Mouse (Mus musculus) CH12.LX (cell line): Measurements from ENCODE around the gene Bms1. TPM values are rescaled to one million over a fixed set of nuclear protein-coding genes. Genes with fewer than 3 reads are reported as not detected.

Source experiments
- DNase-seq: peaks from one replicate; pipeline ENCODE4 v3.0.0-alpha.2; 2013; ENCODE audit errors: extremely low read depth
- H3K27ac ChIP-seq: 2 replicates; pipeline ENCODE4 v1.5.1; 2012; ENCODE audit warnings: low read depth, mild to moderate bottlenecking, control low read depth, moderate library complexity; ENCODE audit not compliant: insufficient read depth
- H3K27me3 ChIP-seq: replicated peaks from 2 replicates; pipeline ENCODE3; 2012; ENCODE audit warnings: inconsistent platforms
- H3K36me3 ChIP-seq, 2 experiments: replicated peaks in 1 of 2; 2 replicates each; pipeline versions ENCODE3 to v1.6.1; 2012; ENCODE audit warnings: inconsistent platforms in 1 of 2, low read length in 1 of 2, mild to moderate bottlenecking in 1 of 2, mixed read lengths in 1 of 2, moderate library complexity in 1 of 2; ENCODE audit not compliant: control insufficient read depth in 1 of 2, insufficient read depth in 1 of 2
- H3K4me1 ChIP-seq, 2 experiments: 2 replicates each; pipeline ENCODE4 v1.6.1; 2012; ENCODE audit warnings: inconsistent platforms in 1 of 2, moderate library complexity in 1 of 2; ENCODE audit not compliant: insufficient read depth in 2 of 2, control insufficient read depth in 1 of 2
- H3K4me2 ChIP-seq: 2 replicates; pipeline ENCODE4 v1.6.1; 2012; ENCODE audit warnings: low read depth, mild to moderate bottlenecking, control low read depth; ENCODE audit not compliant: poor library complexity, insufficient read depth, severe bottlenecking
- H3K4me3 ChIP-seq, 3 experiments: fragments of 150-350 bp in 1 of 3; sonication (generic) in 1 of 3; replicated peaks in 1 of 3; 2 replicates each; pipeline versions ENCODE3 to v1.5.1; 2011 to 2012; ENCODE audit warnings: low read depth in 2 of 3, low read length in 2 of 3, mild to moderate bottlenecking in 2 of 3, moderate library complexity in 2 of 3, control low read depth in 1 of 3, improper control_type of control experiment in 1 of 3, inconsistent platforms in 1 of 3, mixed read lengths in 1 of 3; ENCODE audit not compliant: poor library complexity in 1 of 3
- H3K79me2 ChIP-seq: replicated peaks from 2 replicates; pipeline ENCODE4 v1.6.1; 2012; ENCODE audit warnings: mild to moderate bottlenecking, moderate library complexity; ENCODE audit not compliant: control insufficient read depth, poor library complexity, insufficient read depth, severe bottlenecking; ENCODE audit errors: extremely low read depth
- H3K9ac ChIP-seq: 2 replicates; pipeline ENCODE4 v1.6.1; 2012; ENCODE audit warnings: low read depth, mild to moderate bottlenecking, control low read depth, moderate library complexity; ENCODE audit not compliant: insufficient read depth
- H3K9me3 ChIP-seq: replicated peaks from 2 replicates; pipeline ENCODE3; 2012; ENCODE audit warnings: low read length, inconsistent platforms, mixed read lengths
- CHD1 ChIP-seq: IDR thresholded peaks from 2 replicates; pipeline ENCODE4 v1.6.1; 2012; ENCODE audit warnings: low read depth, low read length, improper control_type of control experiment, inconsistent platforms
- ELF1 ChIP-seq: IDR thresholded peaks from 2 replicates; pipeline ENCODE4 v1.6.1; 2014; ENCODE audit warnings: low read depth, mild to moderate bottlenecking, inconsistent platforms, low read length, improper control_type of control experiment
- ETS1 ChIP-seq: conservative IDR thresholded peaks from 2 replicates; pipeline ENCODE4 v1.6.1; 2012; ENCODE audit warnings: low read depth, mild to moderate bottlenecking, inconsistent platforms, low read length, improper control_type of control experiment, moderate library complexity
- GABPA ChIP-seq: IDR thresholded peaks from 2 replicates; pipeline ENCODE4 v1.6.1; 2012; ENCODE audit warnings: low read depth, low read length, improper control_type of control experiment, inconsistent platforms; ENCODE audit not compliant: insufficient replicate concordance
- IRF4 ChIP-seq: IDR thresholded peaks from 2 replicates; pipeline ENCODE4 v1.6.1; 2014; ENCODE audit warnings: low read depth, mild to moderate bottlenecking, inconsistent platforms, low read length, improper control_type of control experiment
- JUN ChIP-seq: IDR thresholded peaks from 2 replicates; pipeline ENCODE4 v1.6.1; 2011; ENCODE audit warnings: low read depth, mild to moderate bottlenecking, low read length, improper control_type of control experiment, moderate library complexity; ENCODE audit not compliant: insufficient read depth
- JUND ChIP-seq: conservative IDR thresholded peaks from 2 replicates; pipeline ENCODE4 v1.6.1; 2011; ENCODE audit warnings: low read depth, low read length, improper control_type of control experiment
- MAFK ChIP-seq: IDR thresholded peaks from 2 replicates; pipeline ENCODE4 v1.6.1; 2011; ENCODE audit warnings: low read length, improper control_type of control experiment; ENCODE audit not compliant: insufficient replicate concordance
- MAX ChIP-seq: IDR thresholded peaks from 2 replicates; pipeline ENCODE4 v1.6.1; 2011; ENCODE audit warnings: low read length, improper control_type of control experiment
- MAZ ChIP-seq: IDR thresholded peaks from 2 replicates; pipeline ENCODE4 v1.6.1; 2012; ENCODE audit warnings: low read depth, mild to moderate bottlenecking, inconsistent platforms, low read length, improper control_type of control experiment, moderate library complexity
- MEF2A ChIP-seq: IDR thresholded peaks from 2 replicates; pipeline ENCODE4 v1.6.1; 2014; ENCODE audit warnings: low read depth, mild to moderate bottlenecking, inconsistent platforms, low read length, improper control_type of control experiment, borderline replicate concordance
- MYC ChIP-seq: IDR thresholded peaks from 2 replicates; pipeline ENCODE4 v1.6.1; 2011; ENCODE audit warnings: low read depth, mild to moderate bottlenecking, improper control_type of control experiment, low read length
- NRF1 ChIP-seq: IDR thresholded peaks from 2 replicates; pipeline ENCODE4 v1.6.1; 2014; ENCODE audit warnings: low read depth, mild to moderate bottlenecking, inconsistent platforms, low read length, improper control_type of control experiment, moderate library complexity
- POLR2A ChIP-seq: IDR thresholded peaks from 2 replicates; pipeline ENCODE4 v1.6.1; 2011; ENCODE audit warnings: low read depth, mild to moderate bottlenecking, improper control_type of control experiment, low read length
- POLR2AphosphoS2 ChIP-seq: IDR thresholded peaks from 2 replicates; pipeline ENCODE4 v1.6.1; 2011; ENCODE audit warnings: low read depth, low read length, improper control_type of control experiment
- RAD21 ChIP-seq: IDR thresholded peaks from 2 replicates; pipeline ENCODE4 v1.6.1; 2011; ENCODE audit warnings: low read depth, mild to moderate bottlenecking, low read length, improper control_type of control experiment, moderate library complexity
- RCOR1 ChIP-seq: conservative IDR thresholded peaks from 2 replicates; pipeline ENCODE4 v1.6.1; 2012; ENCODE audit warnings: low read depth, mild to moderate bottlenecking, inconsistent platforms, low read length, improper control_type of control experiment
- SMC3 ChIP-seq: IDR thresholded peaks from 2 replicates; pipeline ENCODE4 v1.6.1; 2011; ENCODE audit warnings: low read depth, low read length, improper control_type of control experiment
- TCF12 ChIP-seq: IDR thresholded peaks from 2 replicates; pipeline ENCODE4 v1.6.1; 2014; ENCODE audit warnings: low read depth, mild to moderate bottlenecking, inconsistent platforms, low read length, improper control_type of control experiment
- USF1 ChIP-seq: IDR thresholded peaks from 2 replicates; pipeline ENCODE4 v1.6.1; 2014; ENCODE audit warnings: low read depth, mild to moderate bottlenecking, inconsistent platforms, low read length, improper control_type of control experiment
- ZKSCAN1 ChIP-seq: IDR thresholded peaks from 2 replicates; pipeline ENCODE4 v1.6.1; 2012; ENCODE audit warnings: low read depth, inconsistent platforms, low read length, improper control_type of control experiment, borderline replicate concordance
- ZMIZ1 ChIP-seq: IDR thresholded peaks from 2 replicates; pipeline ENCODE4 v1.6.1; 2012; ENCODE audit warnings: low read depth, mild to moderate bottlenecking, inconsistent platforms, low read length, improper control_type of control experiment
- ZNF384 ChIP-seq: IDR thresholded peaks from 2 replicates; pipeline ENCODE4 v1.6.1; 2012; ENCODE audit warnings: low read depth, low read length, improper control_type of control experiment, inconsistent platforms
- dilution Hi-C: fragments of 300-500 bp; cut with MboI; formaldehyde crosslinking; loops from 2 replicates; pipeline ENCODE4 v1.14.3; 2020; ENCODE audit warnings: low sequenced_read_pairs; ENCODE audit not compliant: extremely low pct_unique_long_range_greater_than_20kb, extremely low pct_ligation_motif_present
- in situ Hi-C: fragments of 300-500 bp; cut with MboI; formaldehyde crosslinking; loops from 3 replicates; pipeline ENCODE4 v1.14.3; 2019; ENCODE audit warnings: low sequenced_read_pairs, low pct_ligation_motif_present, low pct_unique_long_range_greater_than_20kb, mixed read lengths
- polyA plus RNA-seq: library from polyadenylated mRNA; unstranded; fragments of >175 nt; gene quantifications from 2 replicates; pipeline ENCODE4 v1.2.1, GENCODE M21; 2012; ENCODE audit warnings: low read depth; ENCODE audit not compliant: insufficient read length
- total RNA-seq, 2 experiments: library from RNA; depleted of rRNA; stranded (reverse); fragments of 300-350 nt in 1 of 2; fragments of >200 nt in 1 of 2; gene quantifications; 2 replicates each; pipeline ENCODE4 v1.2.3; 2012 to 2014

Gene Bms1
- total and polyA plus RNA-seq, 3 experiments: 40.7 to 108 (median 57.0) TPM

- Histone ChIP-seq H3K27me3 (peaks cover 65% of the 10 kb centered on the region), H3K27ac (no peak overlapping the region), H3K4me2 (no peak overlapping the region), H3K9me3 (peaks cover 3% of the 10 kb centered on the region)
- in situ Hi-C loops: no loop called here
- no peak for TF ChIP-seq MAX
- TF ChIP-seq ZMIZ1: no peak
- no peak for TF ChIP-seq MEF2A
- TF ChIP-seq ZNF384: no peak
- no peak for TF ChIP-seq MYC
- no peak for TF ChIP-seq JUND
- TF ChIP-seq, all 38 proteins: peak for 0
- Histone ChIP-seq H3K4me3 (no peak overlapping the region), H3K4me1 (no peaks in the 10 kb centered on the region), H3K79me2 (no peaks in the 10 kb centered on the region), H3K36me3 (no peaks in the 10 kb centered on the region), H3K9ac (no peak overlapping the region)
- dilution Hi-C loops: no loop called here
- DNase-seq: no peak
Observed at GRCm38 (mm10) chr6:118367502-118367901, 51.8 kb downstream of the Bms1 start.

- H3K27me3 ChIP-seq: peaks cover 60% of the 10 kb centered on the region
Observed at GRCm38 (mm10) chr6:118366196-118366595, 53.1 kb downstream of the Bms1 start.

DNA sequence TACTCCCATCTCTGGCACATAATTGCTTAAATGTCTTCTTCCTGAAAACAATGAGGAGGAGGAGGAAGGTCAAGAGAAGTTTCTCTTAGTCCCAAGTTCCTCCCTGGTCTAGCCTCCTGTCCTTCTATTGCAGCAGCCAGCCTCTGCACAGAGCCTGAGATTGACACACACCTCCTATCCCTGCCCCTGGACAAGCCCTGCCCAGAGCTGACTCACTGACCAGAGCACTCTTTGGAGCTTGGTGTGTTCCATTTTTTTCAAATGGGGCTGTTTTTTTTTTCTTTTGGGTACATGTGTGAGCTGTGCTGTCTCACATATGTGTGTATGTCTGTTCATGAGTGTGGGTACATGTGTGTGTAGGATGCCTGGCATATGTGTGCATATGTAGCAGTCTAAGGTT is 53.5 kb downstream of the Bms1 start:
- DNase-seq: no peak
- Histone ChIP-seq H3K27me3 (peaks cover 62% of the 10 kb centered on the region), H3K79me2 (no peaks in the 10 kb centered on the region), H3K4me1 (no peaks in the 10 kb centered on the region), H3K9ac (no peak overlapping the region), H3K27ac (no peak overlapping the region), H3K4me3 (no peak overlapping the region), H3K36me3 (no peaks in the 10 kb centered on the region), H3K9me3 (peaks cover 13% of the 10 kb centered on the region), H3K4me2 (no peak overlapping the region)
- dilution Hi-C loops: no loop called here
- in situ Hi-C loops: no loop called here
- TF ChIP-seq ETS1 (no peak), TCF12 (no peak), JUN (no peak), ZKSCAN1 (no peak), RAD21 (no peak), MAZ (no peak), USF1 (no peak), IRF4 (no peak), ELF1 (no peak), SMC3 (no peak), NRF1 (no peak), MAFK (no peak), POLR2A (no peak), MYC (no peak), CHD1 (no peak)

More at GRCm38 (mm10) chr6:118366196-118366595, 53.1 kb downstream of the Bms1 start:
- H3K4me3 ChIP-seq: no peak overlapping the region
- in situ Hi-C loops (no loop called here), dilution Hi-C loops (no loop called here)
- H3K4me1 ChIP-seq: no peaks in the 10 kb centered on the region
- TF ChIP-seq RCOR1 (no peak), POLR2AphosphoS2 (no peak), GABPA (no peak), IRF4 (no peak)
- no peaks in the 10 kb centered on the region for H3K36me3 ChIP-seq
- no peak overlapping the region for H3K9ac ChIP-seq
- H3K79me2 ChIP-seq: no peaks in the 10 kb centered on the region
- no peak for DNase-seq
- H3K9me3 ChIP-seq: peaks cover 10% of the 10 kb centered on the region
- no peak overlapping the region for H3K27ac ChIP-seq
- H3K4me2 ChIP-seq: no peak overlapping the region
